Mouse (Mus musculus): ENCODE results near the gene Psip1.

- TF ChIP-seq CTCF (IDR thresholded peaks at IDR 0.05 in 2 of 3, conservative IDR thresholded peaks at IDR 0.05 in 1 of 3; ENCODE audit: control insufficient read depth in 1 of 3, insufficient read depth in 1 of 3, low read depth in 2 of 3, low read length in 3 of 3, poor library complexity in 1 of 3, severe bottlenecking in 1 of 3) = no peak
- TF ChIP-seq JUND (IDR thresholded peaks at IDR 0.05; ENCODE audit: low read depth, low read length) = no peak
- TF ChIP-seq POLR2A (IDR thresholded peaks at IDR 0.05; ENCODE audit: control insufficient read depth in 1 of 2, insufficient read depth in 1 of 2, low read depth in 1 of 2, low read length in 2 of 2, poor library complexity in 1 of 2) = no peak
- TF ChIP-seq USF1 (IDR thresholded peaks at IDR 0.05; ENCODE audit: low read depth, low read length) = no peak
- no peak for TF ChIP-seq POLR2AphosphoS5 (IDR thresholded peaks at IDR 0.05; ENCODE audit: borderline replicate concordance, low read depth, low read length)
- TF ChIP-seq EP300 (IDR thresholded peaks at IDR 0.05; ENCODE audit: low read depth in 1 of 2, low read length in 2 of 2) = peak; percentile 41 to 71
Measured at GRCm38 (mm10) chr4:83407688-83408087, 78.6 kb downstream of the Psip1 start.

All from MEL (cell line).